Mouse (Mus musculus) liver, postnatal 0 days (tissue): ENCODE results near the gene Cyth4.

ENCODE experiments used
- CTCF ChIP-seq: sonication (generic); IDR thresholded peaks from 2 replicates; pipeline ENCODE4 v1.5.1; 2016; ENCODE audit warnings: antibody characterized with exemption, low read depth
- EP300 ChIP-seq: IDR thresholded peaks from 2 replicates; pipeline ENCODE4 v1.6.1; 2016; ENCODE audit warnings: antibody characterized with exemption, low read depth, mild to moderate bottlenecking

- TF ChIP-seq CTCF = no peak
- TF ChIP-seq EP300 = no peak
These were observed 67.4 kb downstream of the Cyth4 start for GRCm38 (mm10) chr15:78664268-78664667.
